Mouse (Mus musculus) megakaryocyte, embryonic 14.5 days (primary cell): ENCODE results near the gene Fcrlb. TPM values are rescaled to one million over a fixed set of nuclear protein-coding genes. Genes with fewer than 3 reads are reported as not detected.
A peak's percentile ranks its signal among the peaks of the same experiment; 100 is the strongest.

Experiments
- H3K27me3 ChIP-seq: replicated peaks from 2 replicates; pipeline ENCODE3; 2012; ENCODE audit warnings: inconsistent platforms
- H3K36me3 ChIP-seq: replicated peaks from 2 replicates; pipeline ENCODE3; 2012; ENCODE audit warnings: low read length, inconsistent platforms, mixed read lengths
- H3K4me1 ChIP-seq: 2 replicates; pipeline ENCODE4 v1.6.1; 2012; ENCODE audit warnings: inconsistent platforms
- H3K4me3 ChIP-seq: replicated peaks from 2 replicates; pipeline ENCODE3; 2012; ENCODE audit warnings: moderate library complexity, mild to moderate bottlenecking, inconsistent platforms
- H3K9me3 ChIP-seq: 2 replicates; pipeline ENCODE4 v1.6.1; 2012; ENCODE audit warnings: inconsistent platforms
- FLI1 ChIP-seq: IDR thresholded peaks from 2 replicates; pipeline ENCODE4 v1.6.1; 2012; ENCODE audit warnings: low read length, inconsistent platforms, mixed read lengths
- GATA1 ChIP-seq: IDR thresholded peaks from 3 replicates; pipeline ENCODE4 v1.6.1; 2012; ENCODE audit warnings: mixed read lengths, low read length, inconsistent platforms, borderline replicate concordance
- polyA plus RNA-seq: library from polyadenylated mRNA; stranded (reverse); fragments of >175 nt; gene quantifications from 2 replicates; pipeline ENCODE4 v1.2.3, GENCODE M21; 2012; ENCODE audit warnings: low replicate concordance; ENCODE audit not compliant: insufficient read depth

The Fcrlb gene
- polyA plus RNA-seq, 1 experiment: 1.4 TPM

DNA sequence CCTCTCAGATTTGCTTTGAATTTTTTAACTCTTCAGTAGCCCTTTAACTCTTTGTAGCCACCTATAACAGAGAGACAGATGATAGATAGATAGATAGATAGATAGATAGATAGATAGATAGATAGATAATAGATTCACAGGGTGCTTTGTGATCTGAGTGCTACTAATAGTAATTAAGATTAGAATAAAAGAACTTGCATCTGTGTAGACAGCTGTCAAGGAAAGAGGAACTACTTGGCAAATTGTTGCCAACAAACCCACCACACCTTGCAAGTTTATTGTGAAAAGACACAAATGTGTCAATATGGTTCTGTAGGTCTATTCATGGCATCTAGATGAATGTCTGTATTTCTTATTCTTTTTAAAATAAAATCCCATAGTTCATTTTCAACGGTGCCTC is 21.2 kb upstream of the Fcrlb start:
- H3K4me1 ChIP-seq: 0 out of 2 replicates have a peak, but pooled peaks cover 5% of the 10 kb centered on the region
- TF ChIP-seq GATA1: no peak
- TF ChIP-seq FLI1: no peak
- peaks cover 10% of the 10 kb centered on the region for H3K9me3 ChIP-seq
- H3K36me3 ChIP-seq: no peaks in the 10 kb centered on the region
- H3K27me3 ChIP-seq: peaks cover 2% of the 10 kb centered on the region
- H3K4me3 ChIP-seq: no peak overlapping the region

DNA sequence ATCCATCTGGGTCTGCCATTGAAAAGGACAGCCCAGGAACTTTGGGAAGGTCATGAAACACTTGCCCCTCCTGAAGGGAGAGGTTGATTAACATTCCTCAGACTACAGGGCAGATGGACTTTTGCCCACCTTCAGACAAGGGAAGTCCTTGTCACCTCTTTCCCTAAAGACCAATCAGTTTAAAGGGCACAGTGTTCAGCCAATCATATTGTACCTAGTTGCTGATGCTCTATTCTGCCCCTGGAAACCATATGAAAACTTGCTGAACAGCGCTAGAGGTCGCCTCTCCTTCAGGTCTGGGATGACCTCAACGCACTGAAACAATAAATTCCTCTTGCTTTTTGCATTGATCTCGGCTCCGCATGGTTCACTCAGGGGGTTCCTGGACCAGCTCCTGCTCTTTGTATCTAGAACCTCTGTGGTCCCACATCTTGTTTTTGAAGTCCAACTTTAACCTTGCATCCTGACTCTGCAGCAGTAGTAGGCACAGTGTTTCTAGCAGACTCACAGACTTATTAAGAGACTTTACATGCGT is 20.7 kb upstream of the Fcrlb start:
- H3K27me3 ChIP-seq: peaks cover 2% of the 10 kb centered on the region
- peaks cover 10% of the 10 kb centered on the region for H3K9me3 ChIP-seq
- TF ChIP-seq GATA1: no peak
- no peak for TF ChIP-seq FLI1
- H3K4me1 ChIP-seq: 0 out of 2 replicates have a peak, but pooled peaks cover 7% of the 10 kb centered on the region
- no peaks in the 10 kb centered on the region for H3K36me3 ChIP-seq
- H3K4me3 ChIP-seq: no peak overlapping the region

GRCm38 (mm10) chr1:170932043-170932442 is 19.3 kb upstream of the Fcrlb start:
- 0 out of 2 replicates have a peak, but pooled peaks cover 9% of the 10 kb centered on the region for H3K4me1 ChIP-seq
- no peak for TF ChIP-seq GATA1
- peaks cover 2% of the 10 kb centered on the region for H3K27me3 ChIP-seq
- peaks cover 10% of the 10 kb centered on the region for H3K9me3 ChIP-seq
- no peaks in the 10 kb centered on the region for H3K36me3 ChIP-seq
- no peak overlapping the region for H3K4me3 ChIP-seq

GRCm38 (mm10) chr1:170929245-170929644 is 16.5 kb upstream of the Fcrlb start:
- no peak overlapping the region for H3K4me3 ChIP-seq
- peaks cover 2% of the 10 kb centered on the region for H3K27me3 ChIP-seq
- H3K4me1 ChIP-seq: peaks cover 10% of the 10 kb centered on the region
- no peaks in the 10 kb centered on the region for H3K36me3 ChIP-seq
- TF ChIP-seq FLI1: no peak
- H3K9me3 ChIP-seq: no peaks in the 10 kb centered on the region

- no peaks in the 10 kb centered on the region for H3K36me3 ChIP-seq
- H3K4me1 ChIP-seq: peaks cover 11% of the 10 kb centered on the region
- TF ChIP-seq GATA1 (no peak), FLI1 (no peak)
These were observed 15.7 kb upstream of the Fcrlb start for GRCm38 (mm10) chr1:170928467-170928866.

GRCm38 (mm10) chr1:170927378-170927777 is 14.6 kb upstream of the Fcrlb start, which contains the start of gene Fcrla:
Gene Fcrla (minus strand): TSS chr1:170927583.
- H3K4me3 ChIP-seq: no peak within 1 kb of the TSS
- TF ChIP-seq GATA1 (no peak), FLI1 (no peak)

More at GRCm38 (mm10) chr1:170928467-170928866, 15.7 kb upstream of the Fcrlb start:
- no peaks in the 10 kb centered on the region for H3K9me3 ChIP-seq
- peaks cover 2% of the 10 kb centered on the region for H3K27me3 ChIP-seq
- H3K4me3 ChIP-seq: no peak overlapping the region

GRCm38 (mm10) chr1:170926941-170927340 is 14.2 kb upstream of the Fcrlb start:
- TF ChIP-seq FLI1: no peak
- TF ChIP-seq GATA1: no peak
- H3K36me3 ChIP-seq: no peaks in the 10 kb centered on the region
- no peak overlapping the region for H3K4me3 ChIP-seq
- H3K4me1 ChIP-seq: peaks cover 15% of the 10 kb centered on the region
- no peaks in the 10 kb centered on the region for H3K9me3 ChIP-seq
- peaks cover 9% of the 10 kb centered on the region for H3K27me3 ChIP-seq

More at GRCm38 (mm10) chr1:170927378-170927777, 14.6 kb upstream of the Fcrlb start, which contains the start of gene Fcrla:
- Histone ChIP-seq H3K27me3 (peaks cover 5% of the 10 kb centered on the region), H3K9me3 (no peaks in the 10 kb centered on the region), H3K36me3 (no peaks in the 10 kb centered on the region), H3K4me1 (peaks cover 15% of the 10 kb centered on the region)

DNA sequence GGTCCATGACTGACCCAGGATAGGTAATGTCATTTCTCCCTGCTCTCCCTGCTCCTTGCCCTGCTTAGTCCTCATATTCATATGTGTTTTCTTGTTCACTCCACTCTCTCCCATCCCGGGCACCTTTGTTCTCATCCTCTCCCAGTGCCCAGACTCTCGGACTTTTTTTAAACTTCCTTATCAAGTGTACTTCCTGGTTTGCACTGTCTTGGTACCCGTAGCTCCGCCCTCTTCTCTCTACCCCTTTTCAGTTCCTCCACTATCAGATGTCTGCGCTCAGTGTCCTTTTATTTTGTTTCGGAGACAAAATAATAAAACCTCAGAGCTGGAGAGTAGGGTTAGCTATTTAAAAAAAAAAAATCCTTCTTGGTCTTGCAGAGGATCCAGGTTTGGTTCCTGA is 11.7 kb upstream of the Fcrlb start:
- TF ChIP-seq GATA1 (no peak), FLI1 (no peak)
- Histone ChIP-seq H3K4me3 (peak overlapping the region; percentile 75), H3K36me3 (no peaks in the 10 kb centered on the region), H3K9me3 (no peaks in the 10 kb centered on the region), H3K4me1 (peaks cover 15% of the 10 kb centered on the region), H3K27me3 (peaks cover 16% of the 10 kb centered on the region)

DNA sequence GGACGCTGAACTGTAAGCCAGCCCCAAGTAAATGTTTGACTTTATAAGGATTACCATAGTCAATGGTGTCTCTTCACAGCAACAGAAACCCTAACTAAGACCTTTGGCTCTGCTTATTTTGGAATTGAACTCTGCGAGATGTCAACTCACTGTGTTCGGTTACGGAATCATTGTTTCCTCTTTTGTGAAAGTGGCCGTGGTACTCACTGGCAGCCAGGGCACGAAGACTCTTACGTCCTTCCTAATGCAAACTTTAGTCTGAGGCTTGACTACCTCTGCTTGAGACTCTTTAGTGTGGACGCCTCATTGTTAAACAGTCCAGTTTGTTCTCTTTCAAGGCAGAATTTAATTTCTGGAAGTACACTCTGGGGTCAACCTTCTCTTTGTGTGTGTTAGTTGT is 6.6 kb upstream of the Fcrlb start:
- TF ChIP-seq FLI1 (no peak), GATA1 (no peak)
- no peak overlapping the region for H3K4me3 ChIP-seq
- H3K4me1 ChIP-seq: peaks cover 11% of the 10 kb centered on the region
- H3K36me3 ChIP-seq: no peaks in the 10 kb centered on the region
- H3K9me3 ChIP-seq: peaks cover 8% of the 10 kb centered on the region
- peaks cover 31% of the 10 kb centered on the region for H3K27me3 ChIP-seq

DNA sequence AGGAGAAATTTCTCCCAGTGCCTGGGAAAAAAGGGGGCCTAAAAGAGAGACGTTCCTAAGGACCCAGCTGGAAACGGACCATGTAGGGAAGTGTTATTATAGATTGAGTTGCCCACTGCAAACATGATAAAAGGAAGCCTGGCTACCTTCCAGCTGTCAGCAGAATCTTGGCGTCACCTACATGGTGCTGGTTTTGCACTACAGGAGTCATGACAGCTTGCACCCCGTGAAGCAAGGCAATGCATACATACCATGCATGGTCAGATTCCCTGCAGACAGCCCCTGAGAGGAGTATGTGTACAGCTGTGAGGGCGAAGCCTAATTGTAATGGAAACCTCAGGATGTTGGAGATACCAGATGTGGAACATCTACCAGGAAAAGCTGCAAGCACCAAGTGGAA is 2.9 kb upstream of the Fcrlb start:
- H3K9me3 ChIP-seq: peaks cover 8% of the 10 kb centered on the region
- TF ChIP-seq GATA1: no peak
- peaks cover 21% of the 10 kb centered on the region for H3K4me1 ChIP-seq
- peaks cover 44% of the 10 kb centered on the region for H3K27me3 ChIP-seq
- H3K4me3 ChIP-seq: no peak overlapping the region
- H3K36me3 ChIP-seq: no peaks in the 10 kb centered on the region
